Mouse (Mus musculus) embryonic facial prominence, embryonic 14.5 days (tissue): ENCODE measurements around the gene Trim60. TPM values are rescaled to one million over a fixed set of nuclear protein-coding genes. Genes with fewer than 3 reads are reported as not detected.

ENCODE experiments used
- ATAC-seq: fragments of 200-750 bp; cut with Nextera tagmentation; 2 replicates; pipeline ENCODE4 v1.8.0; 2017; ENCODE audit warnings: low read depth, moderate number of reproducible peaks, moderate TSS enrichment
- DNase-seq: peaks from one replicate; pipeline ENCODE4 v3.0.0-alpha.2; 2015; ENCODE audit warnings: low spot score
- H3K27ac ChIP-seq: fragments of 300-500 bp; sonication (generic); replicated peaks from 2 replicates; pipeline ENCODE4 v1.5.1; 2014; ENCODE audit warnings: low read depth, mild to moderate bottlenecking, low read length, moderate library complexity
- H3K27me3 ChIP-seq: fragments of 300-500 bp; sonication (generic); replicated peaks from 2 replicates; pipeline ENCODE4 v1.6.1; 2014; ENCODE audit warnings: low read length; ENCODE audit not compliant: control insufficient read depth, insufficient read depth
- H3K36me3 ChIP-seq: fragments of 300-500 bp; sonication (generic); 2 replicates; pipeline ENCODE4 v1.6.1; 2014; ENCODE audit warnings: low read length, mixed read lengths; ENCODE audit not compliant: control insufficient read depth, insufficient read depth
- H3K4me1 ChIP-seq: fragments of 300-500 bp; sonication (generic); 2 replicates; pipeline ENCODE4 v1.6.1; 2014; ENCODE audit warnings: antibody characterized with exemption, low read length; ENCODE audit not compliant: control insufficient read depth, insufficient read depth
- H3K4me2 ChIP-seq: fragments of 300-500 bp; sonication (generic); 2 replicates; pipeline ENCODE4 v1.6.1; 2014; ENCODE audit warnings: low read depth, mild to moderate bottlenecking, low read length, moderate library complexity, mixed read lengths
- H3K4me3 ChIP-seq: fragments of 300-500 bp; sonication (generic); 2 replicates; pipeline ENCODE4 v1.5.1; 2014; ENCODE audit warnings: low read depth, mild to moderate bottlenecking, low read length
- H3K9ac ChIP-seq: fragments of 300-500 bp; sonication (generic); 2 replicates; pipeline ENCODE4 v1.6.1; 2014; ENCODE audit warnings: low read depth, mild to moderate bottlenecking, low read length, moderate library complexity, mixed read lengths
- H3K9me3 ChIP-seq: fragments of 300-500 bp; sonication (generic); 2 replicates; pipeline ENCODE4 v1.6.1; 2016; ENCODE audit warnings: low read length; ENCODE audit not compliant: control insufficient read depth
- WGBS: fragments of 180-500 bp; shearing (Covaris S2); extraction: QIAGEN DNeasy Blood & Tissue Kit; methylation state at CpG from one replicate; pipeline ENCODE4 v1.1.7; 2014; 5-methylcytosine and 5-hydroxymethylcytosine counted together
- polyA plus RNA-seq: library from polyadenylated mRNA; unstranded; fragments of >200 nt; fragmentation: Nextera tagmentation; extraction: Ambion mirVana; gene quantifications from 2 replicates; pipeline ENCODE4 v1.2.1, GENCODE M21; 2014

The Trim60 gene
- polyA plus RNA-seq, 1 experiment from 2014 or later = not detected

DNA sequence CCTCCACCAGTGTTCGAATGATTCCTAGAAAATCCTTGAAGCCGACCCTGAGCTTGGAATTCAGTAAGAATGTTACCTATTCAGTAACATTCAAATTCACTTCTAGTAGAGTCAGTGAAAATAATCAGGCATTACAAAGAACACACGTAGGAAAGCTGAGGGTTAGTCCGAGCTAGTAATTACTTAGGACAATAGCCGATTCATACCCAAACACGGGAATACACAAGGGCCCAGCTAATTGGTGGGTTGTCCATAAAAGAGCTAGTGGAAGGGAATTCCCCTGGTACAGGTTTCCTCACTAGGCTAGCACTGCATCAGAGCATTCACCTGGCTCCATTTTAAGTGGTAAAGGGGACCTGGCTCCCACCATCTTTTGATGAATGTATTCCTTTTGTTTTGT lies 66.3 kb downstream of the Trim60 start:
- H3K4me1 ChIP-seq = no peaks in the 10 kb centered on the region
- no peak for ATAC-seq
- WGBS = 76% methylated on average over 6 of the region's 6 CpGs

More for the DNA sequence above, 66.3 kb downstream of the Trim60 start:
- H3K4me3 ChIP-seq = no peak overlapping the region
- no peaks in the 10 kb centered on the region for H3K36me3 ChIP-seq
- no peaks in the 10 kb centered on the region for H3K27me3 ChIP-seq
- no peak overlapping the region for H3K4me2 ChIP-seq
- DNase-seq = no peak
- no peak overlapping the region for H3K27ac ChIP-seq
- no peak overlapping the region for H3K9ac ChIP-seq
- no peaks in the 10 kb centered on the region for H3K9me3 ChIP-seq

Other genes starting within 250 kb of the Trim60 start
- gene Klhl2, start 168.6 kb downstream of the Trim60 start, polyA plus RNA-seq = 10.4 and 13.2 TPM in 2 replicates
- 23.2 and 25.5 TPM in 2 replicates for gene Tmem192, start 71.4 kb downstream of the Trim60 start, polyA plus RNA-seq
- gene Trim75, start 30.8 kb downstream of the Trim60 start, polyA plus RNA-seq = not detected in 2 replicates
- gene Trim61, start 61 bp downstream of the Trim60 start, polyA plus RNA-seq = 0.17 TPM in 1 of 2 replicates, not detected in the other
- 4.0 TPM in 2 replicates for gene Apela, start 18.8 kb upstream of the Trim60 start, polyA plus RNA-seq
- not detected in 2 replicates for gene Gm10663, start 56.4 kb upstream of the Trim60 start, polyA plus RNA-seq
- 0.13 and 0.15 TPM in 2 replicates for gene BC030870, start 111.0 kb upstream of the Trim60 start, polyA plus RNA-seq